Mouse (Mus musculus) splenic B cell, adult 2 months (primary cell): ENCODE results near the gene Rrp36.
A peak's percentile ranks its signal among the peaks of the same experiment; 100 is the strongest.

Experiments
- DNase-seq: peaks from one replicate; pipeline ENCODE4 v3.0.0-alpha.2; 2011; ENCODE audit warnings: low read depth, low spot score
- H3K27me3 ChIP-seq: 2 replicates; pipeline ENCODE4 v1.6.1; 2012; ENCODE audit warnings: mild to moderate bottlenecking, low read length, moderate library complexity, mixed read lengths; ENCODE audit not compliant: control insufficient read depth, poor library complexity, insufficient read depth, severe bottlenecking
- H3K36me3 ChIP-seq: 2 replicates; pipeline ENCODE4 v1.6.1; 2012; ENCODE audit warnings: mild to moderate bottlenecking, low read length, moderate library complexity, mixed read lengths; ENCODE audit not compliant: control insufficient read depth, poor library complexity, insufficient read depth, severe bottlenecking

Gene Rrp36

GRCm38 (mm10) chr17:46701489-46701888 is 27.3 kb upstream of the Rrp36 start:
- Histone ChIP-seq H3K36me3 (no peaks in the 10 kb centered on the region), H3K27me3 (no peaks in the 10 kb centered on the region)
- DNase-seq = no peak

- H3K27me3 ChIP-seq = no peaks in the 10 kb centered on the region
- H3K36me3 ChIP-seq = no peaks in the 10 kb centered on the region
- DNase-seq = no peak
These were observed 25.8 kb upstream of the Rrp36 start for GRCm38 (mm10) chr17:46699912-46700311.

- no peak for DNase-seq
- no peaks in the 10 kb centered on the region for H3K27me3 ChIP-seq
- H3K36me3 ChIP-seq = no peaks in the 10 kb centered on the region
These were observed 25.1 kb upstream of the Rrp36 start for GRCm38 (mm10) chr17:46699245-46699644.

GRCm38 (mm10) chr17:46698515-46698914 is 24.4 kb upstream of the Rrp36 start:
- no peaks in the 10 kb centered on the region for H3K27me3 ChIP-seq
- no peak for DNase-seq
- no peaks in the 10 kb centered on the region for H3K36me3 ChIP-seq

- no peak for DNase-seq
- H3K27me3 ChIP-seq = no peaks in the 10 kb centered on the region
These were observed 20.4 kb upstream of the Rrp36 start for GRCm38 (mm10) chr17:46694517-46695063.

GRCm38 (mm10) chr17:46691390-46691789 is 17.2 kb upstream of the Rrp36 start:
- Histone ChIP-seq H3K27me3 (no peaks in the 10 kb centered on the region), H3K36me3 (peaks cover 1% of the 10 kb centered on the region)
- DNase-seq = no peak

More at GRCm38 (mm10) chr17:46694517-46695063, 20.4 kb upstream of the Rrp36 start:
- H3K36me3 ChIP-seq = no peaks in the 10 kb centered on the region; the same call in 1 of the 2 replicates

- Histone ChIP-seq H3K36me3 (peaks cover 4% of the 10 kb centered on the region), H3K27me3 (no peaks in the 10 kb centered on the region)
- DNase-seq = no peak
These were observed 16.5 kb upstream of the Rrp36 start for GRCm38 (mm10) chr17:46690665-46691064.

GRCm38 (mm10) chr17:46685913-46686312 is 11.8 kb upstream of the Rrp36 start:
- H3K36me3 ChIP-seq = peaks cover 4% of the 10 kb centered on the region
- no peak for DNase-seq
- H3K27me3 ChIP-seq = no peaks in the 10 kb centered on the region

GRCm38 (mm10) chr17:46682654-46683389 is 8.7 kb upstream of the Rrp36 start:
- Histone ChIP-seq H3K36me3 (peaks cover 4% of the 10 kb centered on the region), H3K27me3 (no peaks in the 10 kb centered on the region)
- no peak for DNase-seq

GRCm38 (mm10) chr17:46681466-46682118 is 7.4 kb upstream of the Rrp36 start:
- H3K27me3 ChIP-seq = no peaks in the 10 kb centered on the region
- no peak for DNase-seq
- H3K36me3 ChIP-seq = peaks cover 5% of the 10 kb centered on the region

- Histone ChIP-seq H3K27me3 (no peaks in the 10 kb centered on the region), H3K36me3 (peaks cover 3% of the 10 kb centered on the region)
- DNase-seq = peak; percentile 99
These were observed 6.7 kb upstream of the Rrp36 start, which contains the start of gene Klhdc3 for GRCm38 (mm10) chr17:46680760-46681373. Klhdc3 (minus strand) TSS chr17:46680914.

- peak; percentile 59 for DNase-seq
- no peaks in the 10 kb centered on the region for H3K27me3 ChIP-seq
- peaks cover 2% of the 10 kb centered on the region for H3K36me3 ChIP-seq
These were observed 5.9 kb upstream of the Rrp36 start for GRCm38 (mm10) chr17:46679843-46680759.

GRCm38 (mm10) chr17:46678911-46679310 is 4.8 kb upstream of the Rrp36 start:
- no peaks in the 10 kb centered on the region for H3K27me3 ChIP-seq
- H3K36me3 ChIP-seq = peaks cover 2% of the 10 kb centered on the region
- no peak for DNase-seq

GRCm38 (mm10) chr17:46678416-46678815 is 4.3 kb upstream of the Rrp36 start, which contains the start of gene Mea1:
Mea1 (plus strand) TSS chr17:46678793.
- peaks cover 2% of the 10 kb centered on the region for H3K36me3 ChIP-seq
- no peak for DNase-seq
- H3K27me3 ChIP-seq = no peaks in the 10 kb centered on the region
